In genomic region chr6:146901929-146902328, GRCm38 (mm10) we compare ENCODE assay signal across 21 mouse cellular contexts. TPM values are rescaled to one million over a fixed set of nuclear protein-coding genes. Genes with fewer than 3 reads are reported as not detected.
"Had no signal": no experiment of that assay in that cellular context is flagged by ENCODE, and none has a peak within 500 bp of the region (broad histone marks: within the 10 kb centered on the region; RNA-seq: fewer than 3 reads in every experiment).

No protein-coding gene starts in this region.

- H3K4me2 ChIP-seq: kidney, embryonic 15.5 days; limb, embryonic 12.5 days; midbrain, embryonic 11.5 days; midbrain, embryonic 15.5 days; neural tube, embryonic 12.5 days; stomach, embryonic 15.5 days had no signal

- H3K4me3 ChIP-seq: kidney, embryonic 15.5 days; limb, embryonic 12.5 days; megakaryocyte, embryonic 14.5 days; midbrain, embryonic 15.5 days; neural tube, embryonic 12.5 days; stomach, embryonic 15.5 days had no signal

- H3K9ac ChIP-seq: kidney, embryonic 15.5 days; limb, embryonic 12.5 days; liver, embryonic 14.5 days; midbrain, embryonic 15.5 days; neural tube, embryonic 12.5 days; stomach, embryonic 15.5 days had no signal

- H3K27me3 ChIP-seq: kidney, embryonic 15.5 days; limb, embryonic 12.5 days; megakaryocyte, embryonic 14.5 days; midbrain, embryonic 15.5 days; stomach, embryonic 15.5 days had no signal

- ATAC-seq: midbrain, embryonic 15.5 days had no signal

- DNase-seq: kidney, adult 2 months; liver; lung, adult 2 months; lung, postnatal 10 days; retina, postnatal 1 day; right cerebral cortex, postnatal 4 days; spleen, adult 18-20 months had no signal

- H3K36me3 ChIP-seq: midbrain, embryonic 15.5 days; neural tube, embryonic 12.5 days; stomach, embryonic 15.5 days had no signal

- H3K4me1 ChIP-seq: midbrain, embryonic 15.5 days; neural tube, embryonic 12.5 days; stomach, embryonic 15.5 days had no signal

- H3K9me3 ChIP-seq: kidney, embryonic 15.5 days; limb, embryonic 12.5 days; megakaryocyte, embryonic 14.5 days; midbrain, embryonic 15.5 days; neural tube, embryonic 12.5 days; stomach, embryonic 15.5 days had no signal

- H3K27ac ChIP-seq: kidney, embryonic 15.5 days; limb, embryonic 12.5 days; liver, embryonic 14.5 days; macrophage; midbrain, embryonic 15.5 days; neural tube, embryonic 12.5 days; stomach, embryonic 15.5 days had no signal

RNA-seq across cellular contexts. Expression of gene Smco2, which starts 52.0 kb away (rescaled TPM):
- total RNA-seq: layer of hippocampus, postnatal 10 days; left cerebral cortex, postnatal 36 days; monocyte, adult 5-6 weeks; neutrophil, adult 5-6 weeks had no signal
- polyA plus RNA-seq: kidney, adult 2 months; kidney, embryonic 15.5 days; limb, embryonic 12.5 days; liver, embryonic 14.5 days; macrophage; midbrain, embryonic 11.5 days; midbrain, embryonic 15.5 days; neural tube, embryonic 12.5 days; stomach, embryonic 15.5 days; thymus, postnatal 0 days had no signal

RNA-seq across cellular contexts. Expression of gene 1700034J05Rik, which starts 52.3 kb away (rescaled TPM):
- total RNA-seq: layer of hippocampus, postnatal 10 days; left cerebral cortex, postnatal 36 days; neutrophil, adult 5-6 weeks had no signal
- polyA plus RNA-seq: kidney, adult 2 months; liver, embryonic 14.5 days; lung, adult 2 months; macrophage; midbrain, embryonic 15.5 days; thymus, postnatal 0 days had no signal
